Mouse (Mus musculus) liver, postnatal 0 days (tissue): ENCODE measurements around the gene Prkch. TPM values are rescaled to one million over a fixed set of nuclear protein-coding genes. Genes with fewer than 3 reads are reported as not detected.

ENCODE experiments used
- ATAC-seq: fragments of 200-750 bp; cut with Nextera tagmentation; 2 replicates; pipeline ENCODE4 v1.8.0; 2017; ENCODE audit warnings: mild to moderate bottlenecking, moderate library complexity
- DNase-seq: peaks from one replicate; pipeline ENCODE4 v3.0.0-alpha.2; 2016
- H3K27ac ChIP-seq: fragments of 300-500 bp; sonication (generic); 2 replicates; pipeline ENCODE4 v1.5.1; 2014; ENCODE audit warnings: antibody characterized with exemption, moderate library complexity, mild to moderate bottlenecking, low read depth
- H3K27me3 ChIP-seq: fragments of 300-500 bp; sonication (generic); 2 replicates; pipeline ENCODE4 v1.6.1; 2014; ENCODE audit warnings: low read length, control low read depth, mixed read lengths; ENCODE audit not compliant: insufficient read depth
- H3K36me3 ChIP-seq: fragments of 300-500 bp; sonication (generic); replicated peaks from 2 replicates; pipeline ENCODE4 v1.6.1; 2014; ENCODE audit warnings: mild to moderate bottlenecking, control low read depth, low read length, moderate library complexity, mixed read lengths; ENCODE audit not compliant: insufficient read depth
- H3K4me1 ChIP-seq: fragments of 300-500 bp; sonication (generic); 2 replicates; pipeline ENCODE4 v1.6.1; 2014; ENCODE audit warnings: antibody characterized with exemption, mild to moderate bottlenecking, control low read depth; ENCODE audit not compliant: insufficient read depth
- H3K4me2 ChIP-seq: fragments of 300-500 bp; sonication (generic); 2 replicates; pipeline ENCODE4 v1.6.1; 2014; ENCODE audit warnings: low read depth, mild to moderate bottlenecking, low read length, moderate library complexity, mixed read lengths
- H3K4me3 ChIP-seq: fragments of 300-500 bp; sonication (generic); 2 replicates; pipeline ENCODE4 v1.5.1; 2014; ENCODE audit warnings: low read depth, low read length
- H3K9ac ChIP-seq: fragments of 300-500 bp; sonication (generic); replicated peaks from 2 replicates; pipeline ENCODE4 v1.6.1; 2014; ENCODE audit warnings: mild to moderate bottlenecking, moderate library complexity
- H3K9me3 ChIP-seq: fragments of 300-500 bp; sonication (generic); 2 replicates; pipeline ENCODE4 v1.6.1; 2016; ENCODE audit warnings: mild to moderate bottlenecking, control low read depth, low read length, mixed read lengths
- CTCF ChIP-seq: sonication (generic); IDR thresholded peaks from 2 replicates; pipeline ENCODE4 v1.5.1; 2016; ENCODE audit warnings: antibody characterized with exemption, low read depth
- EP300 ChIP-seq: IDR thresholded peaks from 2 replicates; pipeline ENCODE4 v1.6.1; 2016; ENCODE audit warnings: antibody characterized with exemption, low read depth, mild to moderate bottlenecking
- WGBS: fragments of 180-500 bp; shearing (Covaris S2); extraction: QIAGEN DNeasy Blood & Tissue Kit; methylation state at CpG from one replicate; pipeline ENCODE4 v1.1.7; 2014; ENCODE audit not compliant: insufficient replicate concordance; 5-methylcytosine and 5-hydroxymethylcytosine counted together
- polyA plus RNA-seq: library from polyadenylated mRNA; unstranded; fragments of >200 nt; fragmentation: Nextera tagmentation; extraction: Ambion mirVana; gene quantifications from 2 replicates; pipeline ENCODE4 v1.2.1, GENCODE M21; 2015

Prkch gene
- polyA plus RNA-seq, 1 experiment from 2014 or later = 2.3 TPM

DNA sequence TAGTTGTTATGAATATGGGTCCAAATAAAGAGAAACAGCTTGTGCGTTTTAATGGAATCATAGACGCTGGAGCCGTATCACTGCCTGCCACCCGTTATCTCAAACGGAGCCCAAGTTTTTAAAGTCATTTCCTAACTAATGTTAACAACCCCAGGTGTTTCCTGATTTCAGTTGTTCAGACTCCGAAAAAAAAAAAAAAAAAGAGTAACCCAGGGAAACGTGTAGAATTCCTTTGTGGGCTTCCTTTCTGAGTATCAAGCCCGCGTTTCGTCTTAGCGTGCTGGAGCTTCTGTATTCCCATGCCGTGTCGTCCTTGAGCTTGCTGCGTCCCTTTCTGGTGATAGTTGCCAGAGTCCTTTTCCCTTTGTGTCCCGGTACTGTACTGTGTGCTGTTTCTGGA, 10.0 kb upstream of the Prkch start:
- no peak overlapping the region for H3K27ac ChIP-seq
- TF ChIP-seq EP300 = no peak
- no peak for TF ChIP-seq CTCF
- no peaks in the 10 kb centered on the region for H3K36me3 ChIP-seq
- DNase-seq = no peak
- H3K9ac ChIP-seq = no peak overlapping the region
- no peaks in the 10 kb centered on the region for H3K9me3 ChIP-seq
- H3K27me3 ChIP-seq = no peaks in the 10 kb centered on the region
- no peak overlapping the region for H3K4me3 ChIP-seq
- 0 out of 2 replicates have a peak overlapping the region, but pooled peaks have one; percentile 35 for H3K4me2 ChIP-seq
- no peak for ATAC-seq
- H3K4me1 ChIP-seq = peaks cover 2% of the 10 kb centered on the region; the same call in 1 of the 2 replicates
- WGBS = 21% methylated on average over 15 of the region's 15 CpGs

- H3K27ac ChIP-seq = no peak overlapping the region
- no peak for TF ChIP-seq CTCF
- TF ChIP-seq EP300 = no peak
- WGBS = 49% methylated on average over 6 of the region's 6 CpGs
Measured at GRCm38 (mm10) chr12:73578141-73578540, 6.5 kb upstream of the Prkch start.

DNA sequence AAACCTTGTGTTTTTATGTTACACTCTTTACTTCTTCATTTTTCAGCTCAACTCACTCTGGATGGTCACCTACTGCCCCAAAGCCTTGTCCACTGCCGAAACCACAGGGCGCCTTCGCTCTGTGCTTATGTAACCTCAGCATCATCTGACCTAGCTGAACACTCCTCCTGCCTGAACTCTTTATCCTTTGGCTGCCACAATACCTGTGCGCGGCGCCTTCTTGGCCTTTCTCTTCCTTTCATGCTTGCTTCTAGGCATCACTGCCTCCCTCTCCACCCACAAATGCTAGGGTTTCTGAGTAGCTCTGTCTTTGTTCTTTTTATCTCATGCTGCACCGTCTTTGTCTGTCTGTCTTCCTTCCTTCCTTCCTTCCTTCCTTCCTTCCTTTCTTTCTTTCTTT, 3.8 kb upstream of the Prkch start:
- H3K4me3 ChIP-seq = no peak overlapping the region
- H3K4me1 ChIP-seq = peaks cover 12% of the 10 kb centered on the region; the same call in 1 of the 2 replicates
- peaks cover 22% of the 10 kb centered on the region for H3K27me3 ChIP-seq
- no peak overlapping the region for H3K4me2 ChIP-seq
- no peaks in the 10 kb centered on the region for H3K9me3 ChIP-seq
- WGBS = 76% methylated on average over 7 of the region's 7 CpGs
- no peak overlapping the region for H3K9ac ChIP-seq
- DNase-seq (no peak), ATAC-seq (no peak)
- TF ChIP-seq CTCF = no peak
- TF ChIP-seq EP300 = no peak
- H3K36me3 ChIP-seq = no peaks in the 10 kb centered on the region
- no peak overlapping the region for H3K27ac ChIP-seq

More at GRCm38 (mm10) chr12:73578141-73578540, 6.5 kb upstream of the Prkch start:
- DNase-seq = no peak
- peaks cover 2% of the 10 kb centered on the region; the same call in 1 of the 2 replicates for H3K4me1 ChIP-seq
- H3K4me2 ChIP-seq = no peak overlapping the region
- H3K27me3 ChIP-seq = no peaks in the 10 kb centered on the region
- H3K36me3 ChIP-seq = no peaks in the 10 kb centered on the region
- no peak overlapping the region for H3K4me3 ChIP-seq
- no peaks in the 10 kb centered on the region for H3K9me3 ChIP-seq
- H3K9ac ChIP-seq = no peak overlapping the region
- no peak for ATAC-seq

DNA sequence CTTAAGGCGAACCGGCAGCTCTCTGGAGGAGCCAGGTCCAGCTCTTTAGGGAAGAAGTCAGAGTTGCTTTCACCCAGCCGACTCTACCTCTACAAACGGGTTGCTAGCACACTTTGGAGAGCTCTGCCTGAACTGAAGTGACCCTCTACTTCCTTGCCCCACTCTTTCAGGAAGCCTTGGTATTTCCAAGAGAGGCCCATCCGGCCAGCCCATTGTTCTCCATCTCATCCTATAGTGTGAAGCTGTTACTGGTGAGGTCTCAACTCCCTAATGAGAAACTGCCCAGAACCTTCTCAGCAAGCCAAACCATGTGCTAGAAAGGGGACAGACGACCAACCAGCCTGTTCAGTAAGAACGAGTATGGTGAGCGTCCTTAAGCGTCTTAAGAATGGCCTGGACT, 1.3 kb upstream of the Prkch start:
- Histone ChIP-seq H3K9me3 (no peaks in the 10 kb centered on the region), H3K4me1 (peaks cover 12% of the 10 kb centered on the region; the same call in 1 of the 2 replicates), H3K27ac (peak overlapping the region; percentile 34; the same call in 1 of the 2 replicates), H3K4me2 (no peak overlapping the region), H3K36me3 (no peaks in the 10 kb centered on the region), H3K9ac (no peak overlapping the region), H3K4me3 (no peak overlapping the region), H3K27me3 (peaks cover 26% of the 10 kb centered on the region)
- TF ChIP-seq CTCF (no peak), EP300 (no peak)
- no peak for DNase-seq
- 70% methylated on average over 9 of the region's 9 CpGs for WGBS
- peak; percentile 39 for ATAC-seq

- ATAC-seq (peak; percentile 74), DNase-seq (no peak)
- peak overlapping the region; percentile 78 for H3K27ac ChIP-seq
- peak overlapping the region; percentile 70 for H3K9ac ChIP-seq
- peaks cover 12% of the 10 kb centered on the region; the same call in 1 of the 2 replicates for H3K4me1 ChIP-seq
- H3K4me2 ChIP-seq = peak overlapping the region; percentile 90
- no peaks in the 10 kb centered on the region for H3K36me3 ChIP-seq
- peaks cover 26% of the 10 kb centered on the region for H3K27me3 ChIP-seq
- 12% methylated on average over 22 of the region's 33 CpGs for WGBS
- H3K9me3 ChIP-seq = no peaks in the 10 kb centered on the region
- 0 out of 2 replicates have a peak, but pooled peaks have one; percentile 26 for TF ChIP-seq EP300
- TF ChIP-seq CTCF = peak; percentile 43
- peak overlapping the region; percentile 70 for H3K4me3 ChIP-seq
Measured at GRCm38 (mm10) chr12:73583813-73584609, 585 bp upstream of the Prkch start.

GRCm38 (mm10) chr12:73585241-73585801, 725 bp downstream of the Prkch start:
- WGBS = under 1% methylated on average over 33 of the region's 33 CpGs
- TF ChIP-seq CTCF (no peak), EP300 (no peak)
- Histone ChIP-seq H3K4me3 (peak overlapping the region; percentile 70), H3K4me2 (peak overlapping the region; percentile 90), H3K4me1 (peaks cover 12% of the 10 kb centered on the region; the same call in 1 of the 2 replicates), H3K9ac (peak overlapping the region; percentile 70), H3K27ac (peak overlapping the region; percentile 78; the same call in 1 of the 2 replicates), H3K9me3 (no peaks in the 10 kb centered on the region), H3K27me3 (peaks cover 26% of the 10 kb centered on the region), H3K36me3 (no peaks in the 10 kb centered on the region)
- ATAC-seq = no peak
- DNase-seq = no peak
